9 mouse cellular contexts compared by ENCODE assay signal in the genomic region with DNA sequence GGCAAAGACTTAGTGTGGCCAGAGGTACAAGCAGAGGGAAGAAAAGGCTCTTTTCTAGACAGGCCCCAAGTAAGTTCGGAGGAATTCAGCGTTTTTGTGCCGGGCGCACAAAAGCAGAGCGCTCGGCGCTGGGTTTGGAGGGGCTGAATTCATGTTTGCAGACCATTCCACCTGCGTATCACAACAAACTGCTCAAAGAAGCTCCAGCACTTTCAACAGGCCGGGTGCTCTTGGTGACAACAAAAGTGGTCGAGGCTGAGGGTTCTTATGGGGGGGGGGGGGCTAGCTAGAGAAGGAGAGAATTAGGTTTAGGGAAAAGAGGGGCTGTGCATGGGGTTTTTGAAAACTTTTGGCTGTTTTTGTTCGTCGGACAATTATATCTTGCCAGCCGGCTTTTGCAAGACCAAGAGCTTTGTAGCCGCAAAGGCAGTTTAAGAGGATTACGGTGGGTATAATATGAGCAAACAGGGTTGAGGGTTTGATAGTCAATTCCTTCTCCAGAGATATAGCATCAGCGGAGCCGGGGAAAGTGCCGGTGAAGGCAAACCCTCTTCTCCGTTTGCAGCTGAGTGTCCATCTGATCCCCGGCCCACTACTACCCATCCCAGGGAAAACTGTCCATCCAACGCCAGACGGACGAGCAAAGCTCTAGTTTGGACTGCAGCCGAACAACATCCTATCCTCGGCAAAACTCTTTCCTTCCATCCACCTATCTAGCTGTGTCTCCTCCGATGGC. TPM values are rescaled to one million over a fixed set of nuclear protein-coding genes. Genes with fewer than 3 reads are reported as not detected.
A peak's percentile ranks its signal among the peaks of the same experiment; 100 is the strongest.
DNase-seq lines count a peak whose midpoint lies in the region; ATAC-seq and TF ChIP-seq lines count a peak whose summit lies in the region.
"Had no signal": no experiment of that assay in that cellular context is flagged by ENCODE, and none has a peak within 500 bp of the region (broad histone marks: within the 10 kb centered on the region; RNA-seq: fewer than 3 reads in every experiment).

No protein-coding gene starts in this region.

- WGBS in cerebellum, adult 2 months: 9% methylated on average over 26 of the region's 26 CpGs
- 3% methylated on average over 26 of the region's 26 CpGs for WGBS in lung, embryonic 15.5 days
- 3% methylated on average over 26 of the region's 26 CpGs for WGBS in lung, adult 2 months
- 1% methylated on average over 26 of the region's 26 CpGs for WGBS in limb, embryonic 12.5 days
- 3% methylated on average over 26 of the region's 26 CpGs for WGBS in stomach, embryonic 15.5 days

- DNase-seq in cerebellum, adult 2 months: no peak
- DNase-seq in cerebellum, postnatal 25 days: no peak
- no peak for DNase-seq in lung, adult 2 months
- no peak for DNase-seq in B cell, adult 2 months
- no peak for DNase-seq in left cerebral cortex, postnatal 36 days (ENCODE audit: low spot score in 2 of 2)
- DNase-seq: thymus, postnatal 4 days had no signal

- H3K4me1 ChIP-seq in cerebellum, adult 2 months (ENCODE audit: control insufficient read depth, insufficient read depth, low read length): no peaks in the 10 kb centered on the region; the same call in 1 of the 2 replicates
- H3K4me1 ChIP-seq in lung, embryonic 15.5 days: peaks cover 17% of the 10 kb centered on the region
- H3K4me1 ChIP-seq in lung, adult 2 months (ENCODE audit: control insufficient read depth, insufficient read depth, low read length): no peaks in the 10 kb centered on the region
- H3K4me1 ChIP-seq in limb, embryonic 12.5 days (replicated peaks): peaks cover 26% of the 10 kb centered on the region
- peaks cover 23% of the 10 kb centered on the region for H3K4me1 ChIP-seq in stomach, embryonic 15.5 days

- no peaks in the 10 kb centered on the region for H3K36me3 ChIP-seq in lung, embryonic 15.5 days
- H3K36me3 ChIP-seq in limb, embryonic 12.5 days: no peaks in the 10 kb centered on the region
- no peaks in the 10 kb centered on the region for H3K36me3 ChIP-seq in stomach, embryonic 15.5 days

- intact Hi-C loops in left cerebral cortex, postnatal 36 days (cut with DNase I): no loop called here

- H3K4me2 ChIP-seq in lung, embryonic 15.5 days: peak overlapping the region; percentile 40
- peak overlapping the region; percentile 48 for H3K4me2 ChIP-seq in limb, embryonic 12.5 days
- peak overlapping the region; percentile 41 for H3K4me2 ChIP-seq in stomach, embryonic 15.5 days

- H3K27ac ChIP-seq in cerebellum, adult 2 months (ENCODE audit: insufficient read depth, low read length): no peak overlapping the region
- no peak overlapping the region for H3K27ac ChIP-seq in lung, embryonic 15.5 days
- H3K27ac ChIP-seq in limb, embryonic 12.5 days: no peak overlapping the region
- H3K27ac ChIP-seq in stomach, embryonic 15.5 days: no peak overlapping the region

- H3K27me3 ChIP-seq in cerebellum, adult 2 months (ENCODE audit: control insufficient read depth, insufficient read depth, low read length): peaks cover 8% of the 10 kb centered on the region; the same call in 1 of the 2 replicates
- peaks cover 100% of the 10 kb centered on the region for H3K27me3 ChIP-seq in lung, embryonic 15.5 days
- peaks cover 100% of the 10 kb centered on the region for H3K27me3 ChIP-seq in limb, embryonic 12.5 days
- H3K27me3 ChIP-seq in stomach, embryonic 15.5 days (replicated peaks): peaks cover 95% of the 10 kb centered on the region

- H3K9ac ChIP-seq in lung, embryonic 15.5 days: no peak overlapping the region
- no peak overlapping the region for H3K9ac ChIP-seq in limb, embryonic 12.5 days (replicated peaks)
- H3K9ac ChIP-seq in stomach, embryonic 15.5 days: no peak overlapping the region

- no peak for ATAC-seq in lung, embryonic 15.5 days (ENCODE audit: borderline replicate concordance, extremely low read depth, low FRiP score, low TSS enrichment)
- ATAC-seq in limb, embryonic 12.5 days (ENCODE audit: insufficient number of reproducible peaks, insufficient read depth, low FRiP score, low TSS enrichment, low read depth): no peak
- ATAC-seq in stomach, embryonic 15.5 days (ENCODE audit: insufficient read depth, low FRiP score, low read depth): no peak

- TF ChIP-seq CTCF in cerebellum, adult 2 months (IDR thresholded peaks at IDR 0.05; ENCODE audit: borderline replicate concordance, insufficient read depth, low read depth, low read length): no peak
- TF ChIP-seq CTCF in lung, adult 2 months (IDR thresholded peaks at IDR 0.05; ENCODE audit: insufficient read depth, low read length): no peak

- H3K9me3 ChIP-seq in lung, embryonic 15.5 days: no peaks in the 10 kb centered on the region
- H3K9me3 ChIP-seq in limb, embryonic 12.5 days: no peaks in the 10 kb centered on the region
- H3K9me3 ChIP-seq in stomach, embryonic 15.5 days: no peaks in the 10 kb centered on the region

- TF ChIP-seq POLR2A in cerebellum, adult 2 months (IDR thresholded peaks at IDR 0.05; ENCODE audit: borderline replicate concordance, insufficient read depth, low read length): no peak
- no peak for TF ChIP-seq POLR2A in lung, adult 2 months (IDR thresholded peaks at IDR 0.05; ENCODE audit: borderline replicate concordance, extremely low read depth, low read depth, low read length)

- H3K4me3 ChIP-seq in cerebellum, adult 2 months (replicated peaks; ENCODE audit: insufficient read depth, low read depth, low read length): peak overlapping the region; percentile 6
- peak overlapping the region; percentile 24 for H3K4me3 ChIP-seq in lung, embryonic 15.5 days
- no peak overlapping the region for H3K4me3 ChIP-seq in lung, adult 2 months (replicated peaks; ENCODE audit: extremely low read depth, low read depth, low read length)
- H3K4me3 ChIP-seq in limb, embryonic 12.5 days (replicated peaks): peak overlapping the region; percentile 20
- peak overlapping the region; percentile 19 for H3K4me3 ChIP-seq in stomach, embryonic 15.5 days (replicated peaks)

RNA-seq across cellular contexts. Expression of a gene that starts 1.0 kb away (rescaled TPM):
- polyA plus RNA-seq in cerebellum, adult 2 months (2012; rRNA removed): not detected in 2 replicates
- polyA plus RNA-seq in lung, embryonic 15.5 days (2015; fragmentation: Nextera tagmentation; extraction: Ambion mirVana): 0.21 TPM in 1 of 2 replicates, not detected in the other
- not detected in 2 replicates for polyA plus RNA-seq in lung, adult 2 months (2012; rRNA removed)
- polyA plus RNA-seq in limb, embryonic 12.5 days (2016; fragmentation: Nextera tagmentation; extraction: Ambion mirVana): 0.33 and 0.45 TPM in 2 replicates
- not detected in 2 replicates for polyA plus RNA-seq in stomach, embryonic 15.5 days (2015; fragmentation: Nextera tagmentation; extraction: Ambion mirVana)
- 10 to 100 TPM; 24.9 to 33.5 TPM for total RNA-seq in left cerebral cortex, postnatal 36 days (2021)
